Mouse (Mus musculus): Measurements from ENCODE around the gene Micall2. TPM values are rescaled to one million over a fixed set of nuclear protein-coding genes. Genes with fewer than 3 reads are reported as not detected.

The Micall2 gene
- polyA plus RNA-seq, 1 experiment, result 6.0 TPM

GRCm38 (mm10) chr5:139661713-139662112 is 74.4 kb downstream of the Micall2 start:
- TF ChIP-seq POLR2A (IDR thresholded peaks at IDR 0.05; ENCODE audit: borderline replicate concordance, low read depth, low read length) (no peak), CTCF (IDR thresholded peaks at IDR 0.05; ENCODE audit: low read depth, low read length) (no peak)

DNA sequence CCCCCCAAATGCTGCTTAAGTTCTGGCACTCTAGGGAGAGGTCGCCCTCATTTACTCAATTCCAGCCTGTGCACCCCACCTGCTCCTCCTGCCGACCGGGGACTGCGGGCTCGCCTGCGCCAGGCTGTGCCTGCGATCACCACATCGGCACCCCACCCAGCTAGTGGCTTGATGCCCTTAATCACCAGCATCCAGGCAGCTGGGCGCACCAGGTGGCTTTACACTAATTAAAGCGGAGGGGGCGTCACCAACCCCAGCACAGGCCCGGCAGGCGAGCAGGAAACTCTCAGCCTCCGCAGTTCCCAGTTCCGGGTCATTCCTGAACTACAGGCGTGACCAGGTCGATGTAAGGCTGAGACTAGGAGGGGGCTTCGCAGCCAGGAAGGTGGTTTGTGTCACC is 76.8 kb downstream of the Micall2 start:
- no peak overlapping the region for H3K4me3 ChIP-seq (ENCODE audit: insufficient read depth, low read length)
- no peaks in the 10 kb centered on the region for H3K4me1 ChIP-seq (ENCODE audit: control insufficient read depth, insufficient read depth, low read length)
- no peak for TF ChIP-seq POLR2A (IDR thresholded peaks at IDR 0.05; ENCODE audit: borderline replicate concordance, low read depth, low read length)
- no peak for TF ChIP-seq CTCF (IDR thresholded peaks at IDR 0.05; ENCODE audit: low read depth, low read length)
- H3K27ac ChIP-seq (ENCODE audit: insufficient read depth, low read depth, low read length), result no peak overlapping the region

More at GRCm38 (mm10) chr5:139661713-139662112, 74.4 kb downstream of the Micall2 start:
- peaks cover 6% of the 10 kb centered on the region for H3K4me1 ChIP-seq (ENCODE audit: control insufficient read depth, insufficient read depth, low read length)
- no peak overlapping the region for H3K27ac ChIP-seq (ENCODE audit: insufficient read depth, low read depth, low read length)
- H3K4me3 ChIP-seq (ENCODE audit: insufficient read depth, low read length), result no peak overlapping the region

GRCm38 (mm10) chr5:139658865-139659264 is 77.3 kb downstream of the Micall2 start:
- no peaks in the 10 kb centered on the region for H3K4me1 ChIP-seq (ENCODE audit: control insufficient read depth, insufficient read depth, low read length)
- no peak for TF ChIP-seq POLR2A (IDR thresholded peaks at IDR 0.05; ENCODE audit: borderline replicate concordance, low read depth, low read length)
- no peak for TF ChIP-seq CTCF (IDR thresholded peaks at IDR 0.05; ENCODE audit: low read depth, low read length)
- H3K4me3 ChIP-seq (ENCODE audit: insufficient read depth, low read length), result no peak overlapping the region
- no peak overlapping the region for H3K27ac ChIP-seq (ENCODE audit: insufficient read depth, low read depth, low read length)

DNA sequence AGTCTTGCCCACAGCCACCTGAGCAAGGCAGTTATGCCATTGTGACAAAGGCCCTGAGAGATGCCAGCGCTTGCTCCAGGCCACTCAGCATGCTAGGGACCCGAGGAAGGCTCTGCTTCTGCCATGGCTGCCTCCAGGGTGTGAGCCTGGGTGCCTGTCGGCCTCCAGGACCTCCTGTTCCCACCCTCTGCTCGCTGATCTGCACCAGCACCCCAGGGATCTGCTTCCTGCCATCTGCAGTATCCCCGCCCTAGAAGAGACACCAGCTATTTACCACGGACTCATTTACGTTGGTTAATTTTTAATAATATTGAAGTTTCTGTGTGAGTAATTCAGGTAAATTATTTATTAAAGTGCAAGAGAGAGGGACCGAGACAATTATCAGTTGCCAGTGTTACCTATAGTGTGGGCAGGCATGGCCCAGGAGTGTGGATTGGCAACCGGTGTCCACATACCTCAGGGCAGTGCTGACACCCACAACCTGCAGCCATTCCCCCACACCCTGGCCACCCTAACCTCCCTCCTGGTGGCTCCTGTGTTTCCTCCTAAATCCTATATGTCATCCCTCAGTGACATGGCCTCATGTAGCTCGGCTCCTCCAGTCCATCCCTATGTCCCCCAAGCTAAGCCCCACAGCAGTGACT is 78.1 kb downstream of the Micall2 start:
- TF ChIP-seq CTCF (IDR thresholded peaks at IDR 0.05; ENCODE audit: low read depth, low read length) (no peak), POLR2A (IDR thresholded peaks at IDR 0.05; ENCODE audit: borderline replicate concordance, low read depth, low read length) (no peak)
- Histone ChIP-seq H3K4me1 (ENCODE audit: control insufficient read depth, insufficient read depth, low read length) (no peaks in the 10 kb centered on the region), H3K4me3 (ENCODE audit: insufficient read depth, low read length) (no peak overlapping the region), H3K27ac (ENCODE audit: insufficient read depth, low read depth, low read length) (no peak overlapping the region)

Other genes with a start within 250 kb of the Micall2 start
- not detected in 2 replicates for gene Uncx, start 192.8 kb downstream of the Micall2 start, polyA plus RNA-seq (2012; ENCODE audit: insufficient read depth, insufficient read length, missing spikeins)
- gene Ints1, start 39.3 kb upstream of the Micall2 start, polyA plus RNA-seq (2012; ENCODE audit: insufficient read depth, insufficient read length, missing spikeins), result 27.3 and 29.8 TPM in 2 replicates
- gene Mafk, start 55.2 kb upstream of the Micall2 start, polyA plus RNA-seq (2012; ENCODE audit: insufficient read depth, insufficient read length, missing spikeins), result 13.5 and 15.7 TPM in 2 replicates
- gene Tmem184a, start 83.6 kb upstream of the Micall2 start, polyA plus RNA-seq (2012; ENCODE audit: insufficient read depth, insufficient read length, missing spikeins), result not detected in 2 replicates
- gene Gm26938, start 90.1 kb upstream of the Micall2 start, polyA plus RNA-seq (2012; ENCODE audit: insufficient read depth, insufficient read length, missing spikeins), result not detected in 2 replicates
- 13.0 and 17.8 TPM in 2 replicates for gene Psmg3, start 90.5 kb upstream of the Micall2 start, polyA plus RNA-seq (2012; ENCODE audit: insufficient read depth, insufficient read length, missing spikeins)
- not detected in 2 replicates for gene Elfn1, start 171.6 kb upstream of the Micall2 start, polyA plus RNA-seq (2012; ENCODE audit: insufficient read depth, insufficient read length, missing spikeins)